Mouse (Mus musculus) ES-E14 (cell line): Measurements from ENCODE around the gene Got1.

Source experiments
- CHD2 ChIP-seq: IDR thresholded peaks from 2 replicates; pipeline ENCODE4 v1.6.1; 2014; ENCODE audit warnings: mild to moderate bottlenecking, low read depth, low read length, inconsistent platforms
- ZNF384 ChIP-seq: IDR thresholded peaks from 2 replicates; pipeline ENCODE4 v1.6.1; 2012; ENCODE audit warnings: low read depth, low read length, inconsistent platforms

GRCm38 (mm10) chr19:43510436-43511220 lies 13.8 kb downstream of the Got1 start:
- TF ChIP-seq ZNF384 (no peak), CHD2 (no peak)
